Mouse (Mus musculus) cerebral cortex, adult 2 months (tissue): ENCODE results near the gene Bad.

Source experiments
- WGBS: fragments of 180-500 bp; shearing (Covaris S2); methylation state at CpG from one replicate; pipeline ENCODE4 v1.1.7; 2018; 5-methylcytosine and 5-hydroxymethylcytosine counted together

The Bad gene

DNA sequence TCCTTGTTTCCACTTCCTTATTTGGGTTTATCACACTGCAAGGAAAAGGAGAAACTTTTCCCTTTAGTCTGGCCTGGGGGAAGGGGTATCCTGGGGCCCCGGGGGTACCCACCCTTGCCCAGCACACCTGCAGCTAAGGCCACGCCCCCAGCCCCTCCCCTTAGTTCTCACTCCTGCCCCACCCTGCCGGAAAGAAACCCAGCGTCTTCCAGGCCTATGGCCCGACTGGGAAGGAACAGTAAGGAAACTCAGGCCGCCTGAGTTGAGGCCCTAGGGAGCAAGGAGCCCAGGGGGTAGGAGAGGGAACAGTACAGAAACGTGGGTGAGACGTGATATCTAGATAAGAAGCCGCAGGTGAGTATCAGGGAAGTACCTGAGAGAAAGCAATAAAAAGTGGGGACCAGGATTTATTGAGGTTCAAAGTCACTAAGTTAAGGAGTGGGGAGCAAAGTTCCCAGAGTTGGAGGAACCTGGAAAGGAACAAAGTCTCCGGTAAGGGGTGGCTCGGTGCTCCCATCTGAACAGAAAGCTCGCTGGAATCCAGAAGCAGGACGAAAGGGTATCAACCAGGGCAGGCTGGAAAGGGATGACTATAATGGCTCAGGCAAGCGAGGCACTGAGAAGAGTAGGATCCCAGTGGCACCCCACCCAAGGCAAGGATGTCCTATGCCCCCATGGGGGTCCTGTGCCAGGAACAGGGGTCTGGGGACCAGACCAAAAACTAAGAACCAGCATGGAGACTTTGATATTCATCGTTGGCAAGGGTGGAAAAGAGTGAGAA is 27.0 kb downstream of the Bad start:
- 40% methylated on average over 15 of the region's 15 CpGs for WGBS

DNA sequence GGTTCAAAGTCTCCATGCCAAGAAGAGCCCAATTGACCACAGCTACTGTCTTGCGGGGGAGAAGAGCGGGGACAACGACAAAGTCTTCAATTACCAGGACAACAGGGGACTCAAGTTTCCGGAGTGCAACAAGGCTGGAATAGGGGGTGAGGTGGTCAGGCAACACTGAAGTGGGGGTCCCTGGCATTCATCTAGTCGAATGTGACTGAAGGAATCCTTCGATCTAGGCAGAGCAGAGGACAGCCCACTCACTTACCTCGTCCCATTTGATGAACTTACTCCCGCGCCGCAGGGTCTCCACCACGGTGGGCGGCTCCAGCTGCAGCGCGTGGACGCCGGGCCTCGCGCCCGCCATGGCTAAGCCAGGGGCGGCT is 27.6 kb downstream of the Bad start:
- WGBS: 9% methylated on average over 20 of the region's 20 CpGs

DNA sequence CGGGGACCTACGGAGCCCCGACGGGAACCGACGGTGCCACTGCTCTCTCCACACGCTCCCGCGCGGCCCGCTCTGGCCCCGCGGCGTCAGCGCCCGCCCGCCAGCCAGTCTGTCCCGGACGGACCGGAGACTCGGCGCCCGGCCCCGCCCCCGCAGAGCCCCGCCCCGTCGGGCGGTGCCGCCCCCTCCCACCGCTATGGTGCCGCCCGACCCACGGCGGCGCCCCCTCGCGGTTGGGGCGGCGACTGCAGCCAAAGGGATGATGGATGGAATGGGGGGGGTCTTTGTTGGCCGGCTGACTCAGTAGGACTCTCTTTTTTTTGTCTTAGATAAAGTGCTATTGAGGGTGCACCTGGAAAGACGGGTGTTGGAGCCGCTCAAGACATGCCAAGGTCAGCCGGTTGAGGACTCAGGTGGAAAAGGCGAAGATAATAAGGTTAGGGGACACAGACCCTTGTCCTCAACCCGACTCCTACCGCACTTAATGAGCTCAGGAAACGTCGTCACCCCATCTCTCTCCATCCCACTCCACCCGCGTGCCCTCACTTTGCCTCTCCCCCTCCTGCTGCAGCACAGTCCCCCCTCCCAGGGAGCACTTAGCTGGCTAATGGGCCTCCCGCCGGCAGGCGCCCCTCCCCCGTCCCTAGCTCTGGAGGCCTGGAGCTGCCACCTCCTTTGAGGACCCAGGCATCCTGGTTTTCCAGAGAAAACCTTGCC is 28.2 kb downstream of the Bad start:
- WGBS: 2% methylated on average over 55 of the region's 55 CpGs

DNA sequence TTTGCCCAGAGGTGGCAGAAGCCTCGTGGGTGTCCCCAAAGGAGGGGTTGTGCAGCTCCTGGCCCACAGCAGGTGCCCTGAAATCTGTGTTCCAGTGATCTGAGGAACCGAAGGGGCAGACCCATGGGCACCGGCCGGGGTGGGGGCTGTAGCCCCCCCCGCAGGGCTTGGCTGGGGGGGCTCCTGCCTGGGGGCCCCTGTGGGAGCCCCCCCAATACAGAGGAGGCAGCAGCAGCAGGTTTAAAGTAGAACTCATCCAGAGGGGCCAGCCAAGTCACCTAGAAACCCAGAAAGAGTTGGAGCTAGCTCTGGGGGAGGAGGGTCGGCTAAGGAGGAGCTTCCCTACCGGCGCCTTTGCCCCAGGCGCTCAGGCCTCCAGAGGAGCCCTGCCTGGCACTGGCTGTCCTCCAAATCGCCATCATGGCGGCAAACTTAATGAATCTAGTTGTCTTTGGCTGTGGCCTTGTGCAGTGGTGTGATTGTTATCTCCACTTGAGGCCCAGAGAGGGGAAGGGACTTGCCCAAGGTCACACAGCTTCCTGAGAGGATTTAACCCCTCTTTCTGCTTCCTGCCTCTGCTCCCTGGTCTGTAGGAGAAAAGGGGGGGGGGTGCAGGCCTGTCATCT is 28.9 kb downstream of the Bad start:
- WGBS: 29% methylated on average over 11 of the region's 11 CpGs

DNA sequence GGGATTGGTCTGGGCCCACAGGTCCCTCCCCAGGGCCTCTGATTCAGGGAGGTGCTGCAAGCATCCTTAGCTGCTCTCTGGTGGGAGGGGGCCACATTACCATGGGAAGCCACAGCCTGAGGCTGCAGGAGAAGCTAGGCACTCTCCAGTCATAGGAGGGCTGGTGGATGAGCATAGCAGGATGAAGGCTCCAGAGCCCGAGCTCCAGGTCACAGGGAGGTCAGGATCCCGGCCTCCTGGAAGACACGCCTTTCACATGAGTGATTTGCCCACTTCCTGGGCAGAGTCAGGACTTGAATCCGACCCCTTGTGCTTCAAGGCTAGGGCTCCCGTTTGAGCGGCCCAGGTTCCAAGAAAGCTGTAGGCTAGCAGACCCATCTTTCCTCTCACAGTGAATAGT is 30.0 kb downstream of the Bad start:
- 72% methylated on average over 6 of the region's 6 CpGs for WGBS

DNA sequence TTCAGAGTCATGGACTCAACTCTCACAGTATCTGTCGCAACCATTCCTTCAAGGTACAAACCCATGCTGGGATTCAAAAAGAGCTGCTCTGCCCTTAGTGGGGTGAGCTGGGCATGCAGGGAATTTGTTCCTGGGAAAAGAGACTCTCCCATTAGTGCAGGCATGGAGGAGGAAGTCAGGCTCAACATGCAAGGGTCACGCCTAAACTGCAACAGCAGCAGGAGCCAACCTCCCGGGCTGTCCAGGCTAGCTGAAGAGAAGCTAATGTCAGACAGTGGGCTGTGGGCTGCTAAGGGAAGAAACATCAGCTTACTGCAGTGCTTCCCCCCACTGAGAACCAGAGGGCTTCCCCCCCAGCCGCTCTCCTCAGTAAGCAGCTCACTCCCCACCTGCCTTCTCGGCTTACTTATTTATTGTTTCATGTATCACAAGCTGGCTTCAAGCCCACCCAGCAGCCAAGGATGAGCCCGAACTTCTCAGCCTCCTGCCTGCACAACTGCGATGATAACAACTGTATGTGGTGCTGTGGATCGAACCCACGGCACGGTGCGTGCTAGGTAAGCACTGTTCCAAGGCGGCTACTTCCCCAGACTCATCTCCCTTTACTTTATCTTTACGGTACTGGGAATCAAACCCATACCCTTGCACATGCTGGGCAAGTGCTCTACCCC is 30.7 kb downstream of the Bad start:
- 90% methylated on average over 13 of the region's 13 CpGs for WGBS

DNA sequence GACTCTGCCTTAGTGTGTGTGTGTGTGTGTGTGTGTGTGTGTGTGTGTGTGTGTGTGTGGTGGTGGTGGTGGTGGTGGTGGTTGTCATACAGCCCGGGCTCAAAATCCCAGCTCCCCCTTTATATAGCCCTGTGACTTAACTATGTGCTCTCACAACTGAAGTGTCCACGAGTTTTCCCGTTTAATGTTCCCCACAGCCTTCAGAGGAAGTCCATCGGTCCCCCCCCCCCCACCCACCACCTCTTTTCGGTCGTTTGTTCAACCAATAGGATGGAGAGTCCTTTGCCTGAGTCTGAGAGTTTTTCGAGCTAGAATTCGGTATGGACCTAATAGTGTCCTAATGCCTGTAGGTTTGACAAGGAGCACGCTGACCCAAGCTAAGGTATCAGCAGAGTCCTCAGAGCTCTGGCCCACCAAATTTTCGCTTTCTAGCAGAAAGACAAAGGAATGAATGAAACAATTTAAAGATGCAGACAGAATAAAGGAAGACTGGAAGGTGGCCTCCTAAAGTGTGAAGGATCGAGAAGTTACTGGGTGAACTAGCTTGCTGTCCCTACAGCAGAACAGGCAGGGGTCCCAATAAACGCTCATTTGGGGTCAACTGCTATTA is 32.0 kb downstream of the Bad start:
- 33% methylated on average over 12 of the region's 12 CpGs for WGBS

DNA sequence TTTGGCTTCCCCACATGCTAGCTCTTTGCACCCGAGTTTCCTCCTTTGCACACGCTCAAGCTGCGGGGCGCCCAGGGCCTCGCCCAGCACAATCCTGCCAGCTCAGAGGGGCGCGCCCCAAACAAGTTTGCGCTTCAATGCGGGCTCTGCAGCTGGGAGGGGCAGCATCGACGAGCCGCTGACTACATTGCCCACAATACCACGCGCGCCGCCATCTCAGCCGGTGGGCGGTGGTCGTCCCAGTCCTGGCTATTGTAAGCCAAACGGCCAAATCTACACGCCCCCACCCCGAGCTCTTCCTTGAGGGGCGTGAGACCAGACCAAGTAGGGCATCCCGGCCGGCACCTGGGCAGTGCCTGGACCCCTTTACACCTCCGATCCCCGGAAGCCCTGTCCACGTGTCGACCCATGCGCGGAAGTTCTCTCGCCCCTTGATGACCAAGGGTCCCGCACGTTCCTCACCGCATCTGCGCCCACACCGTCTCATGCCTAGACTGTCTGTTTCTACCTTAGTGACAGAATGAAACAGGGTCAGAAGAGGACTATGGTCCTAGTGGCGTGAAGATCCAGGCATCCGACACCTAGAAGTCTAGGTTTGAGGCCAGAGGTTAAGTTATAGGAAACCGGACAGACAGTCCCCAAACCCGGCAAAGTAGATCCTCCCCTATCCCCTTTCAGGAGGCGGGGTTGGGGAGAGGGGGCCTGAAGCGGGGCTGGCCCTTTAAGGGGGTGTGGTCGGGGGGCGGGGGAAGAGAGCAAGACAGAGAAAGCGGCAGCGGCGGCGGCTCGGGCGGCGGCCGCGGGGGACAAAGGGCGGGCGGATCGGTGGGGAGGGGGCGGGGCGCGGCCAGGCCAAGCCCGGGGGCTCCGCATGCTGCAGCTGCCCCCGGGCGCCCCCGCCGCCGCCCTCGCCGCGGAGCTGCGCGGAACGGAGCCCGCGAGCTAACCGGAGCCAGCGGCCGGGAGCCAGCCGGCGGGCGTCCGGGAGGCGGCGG is 32.8 kb downstream of the Bad start, which contains the start of gene Ppp1r14b:
TSS of gene Ppp1r14b (plus strand) at position 758 of the 995 bp plus-strand sequence.
- WGBS: 1% methylated on average over 73 of the region's 84 CpGs

DNA sequence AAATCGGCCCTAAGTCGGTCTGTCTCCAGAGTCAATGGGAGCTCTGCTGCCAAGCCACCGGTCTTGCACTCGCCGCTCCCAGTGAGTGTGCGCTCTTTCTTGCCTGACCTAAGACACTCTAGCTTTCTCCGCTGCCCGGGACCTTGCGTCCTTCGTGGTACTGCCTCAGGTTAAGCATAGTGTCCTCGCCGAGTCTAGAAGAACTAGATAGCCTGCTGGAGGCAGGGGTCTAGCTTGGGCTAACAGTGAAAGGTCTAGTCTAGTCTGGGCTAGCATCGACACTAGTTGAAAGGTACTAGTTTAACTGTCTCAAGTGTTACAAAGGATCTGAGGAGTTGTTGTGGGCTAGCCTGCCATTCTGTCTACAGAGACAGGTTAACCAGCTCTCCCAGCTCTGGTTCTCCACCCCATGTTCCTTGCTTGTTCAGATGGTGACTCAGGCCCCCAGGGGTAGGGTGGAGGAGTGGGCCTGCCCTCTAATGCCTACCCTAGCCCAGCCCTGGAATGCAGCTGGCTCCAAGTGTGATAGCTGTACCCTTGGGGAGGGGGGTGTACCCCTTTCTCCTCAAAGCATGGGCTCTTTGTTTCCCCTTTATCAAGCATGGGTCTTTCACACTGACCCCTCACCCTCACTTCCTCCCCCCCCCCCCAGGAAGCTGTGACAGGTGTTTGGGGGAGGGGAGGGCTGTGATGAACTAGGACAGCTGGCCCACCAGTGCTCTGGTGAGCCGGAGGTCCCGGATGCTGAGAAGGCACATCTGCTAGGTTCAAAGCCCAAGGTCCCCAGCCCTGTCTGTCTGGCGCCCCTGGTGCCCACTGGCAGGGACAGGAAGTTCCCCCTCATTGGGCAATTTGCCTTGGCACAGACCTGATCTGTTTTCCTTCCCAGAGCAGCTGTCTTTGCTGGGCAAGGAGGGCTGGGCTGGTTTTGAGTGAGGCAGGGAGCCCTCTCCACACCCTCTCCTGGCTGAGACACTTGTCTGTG is 34.2 kb downstream of the Bad start, which contains the start of gene Plcb3:
TSS of gene Plcb3 (minus strand) at position 934 of the 985 bp plus-strand sequence.
- WGBS: 3% methylated on average over 16 of the region's 16 CpGs

DNA sequence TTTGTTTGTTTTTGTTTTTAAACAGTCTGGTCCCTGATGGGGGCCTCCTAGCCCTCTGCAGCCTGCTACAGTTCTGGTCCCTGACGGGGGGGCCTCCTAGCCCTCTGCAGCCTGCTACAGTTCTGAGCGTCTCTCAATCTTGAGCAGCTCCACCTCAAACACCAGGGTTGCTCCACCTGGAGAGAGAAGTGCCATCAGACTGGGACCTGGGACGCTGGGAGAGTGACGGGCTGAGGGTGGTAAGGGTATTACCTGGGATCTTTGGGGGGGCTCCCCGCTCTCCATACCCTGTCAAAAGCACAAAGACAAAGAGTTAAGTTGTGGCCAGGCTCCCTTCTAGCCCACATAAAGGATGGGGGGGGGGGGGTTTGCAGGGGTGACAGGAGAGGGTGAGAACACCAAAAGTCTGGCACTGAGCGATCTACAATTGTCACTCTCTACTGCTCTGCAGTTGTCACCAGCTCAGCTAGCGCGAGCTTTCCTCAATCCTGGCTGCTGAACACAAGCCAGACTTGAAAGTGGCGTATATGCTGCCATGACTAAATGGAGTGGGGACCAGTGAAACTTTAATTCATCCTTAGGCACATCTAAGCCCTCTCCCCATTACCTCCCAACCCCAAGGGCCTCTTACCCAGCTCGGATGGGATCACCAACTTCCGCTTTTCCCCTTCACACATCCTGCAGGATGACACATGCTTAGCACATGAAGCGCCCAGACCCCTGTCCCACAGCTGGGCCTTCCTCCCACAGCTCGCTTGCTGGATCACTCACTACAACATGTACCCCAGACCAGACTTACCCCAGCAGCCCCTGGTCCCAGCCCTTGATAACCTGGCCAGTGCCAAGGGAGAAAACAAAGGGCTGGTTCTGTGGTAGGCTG is 36.3 kb downstream of the Bad start:
- WGBS: 60% methylated on average over 13 of the region's 13 CpGs

DNA sequence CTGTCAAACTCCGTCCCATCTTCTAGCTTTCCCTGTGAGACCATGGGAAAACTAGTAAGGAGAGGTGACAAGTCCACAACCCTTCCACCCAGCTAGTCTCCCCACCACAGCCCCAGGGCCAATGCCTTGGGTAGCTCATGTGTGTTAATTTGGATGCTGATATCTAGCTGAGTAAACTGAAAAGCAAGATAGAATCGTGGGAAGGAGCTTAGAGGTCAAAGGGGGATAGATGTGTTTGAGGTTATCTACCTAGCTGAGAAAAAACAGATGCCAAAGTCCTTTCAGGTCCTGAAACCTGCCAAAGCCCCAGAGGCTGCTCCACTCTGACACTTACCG is 36.9 kb downstream of the Bad start:
- WGBS: 31% methylated on average over 3 of the region's 3 CpGs

DNA sequence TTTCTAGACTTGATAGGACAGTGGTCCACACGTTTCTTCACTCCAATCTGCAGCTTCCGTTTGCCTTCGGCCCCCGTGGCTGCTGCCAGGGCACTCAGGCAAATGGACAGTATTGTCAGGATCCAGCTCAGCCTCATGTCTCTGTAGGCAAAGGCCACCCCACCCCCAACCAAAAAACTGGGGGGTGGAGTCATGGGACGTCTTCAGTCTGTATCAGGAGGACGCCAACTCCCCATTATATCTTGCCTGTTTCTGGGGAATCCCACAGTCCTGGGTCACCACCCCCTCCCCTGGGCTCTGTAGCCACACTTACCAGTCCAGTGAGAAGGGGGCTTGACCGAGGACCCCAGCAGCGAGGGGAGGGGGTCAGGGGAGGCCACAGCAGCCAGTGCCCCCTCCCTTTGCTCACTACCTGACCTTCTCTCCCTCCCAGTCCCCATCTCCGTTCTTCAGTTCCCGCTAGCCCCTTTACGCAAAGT is 37.4 kb downstream of the Bad start:
- WGBS: 8% methylated on average over 11 of the region's 11 CpGs

DNA sequence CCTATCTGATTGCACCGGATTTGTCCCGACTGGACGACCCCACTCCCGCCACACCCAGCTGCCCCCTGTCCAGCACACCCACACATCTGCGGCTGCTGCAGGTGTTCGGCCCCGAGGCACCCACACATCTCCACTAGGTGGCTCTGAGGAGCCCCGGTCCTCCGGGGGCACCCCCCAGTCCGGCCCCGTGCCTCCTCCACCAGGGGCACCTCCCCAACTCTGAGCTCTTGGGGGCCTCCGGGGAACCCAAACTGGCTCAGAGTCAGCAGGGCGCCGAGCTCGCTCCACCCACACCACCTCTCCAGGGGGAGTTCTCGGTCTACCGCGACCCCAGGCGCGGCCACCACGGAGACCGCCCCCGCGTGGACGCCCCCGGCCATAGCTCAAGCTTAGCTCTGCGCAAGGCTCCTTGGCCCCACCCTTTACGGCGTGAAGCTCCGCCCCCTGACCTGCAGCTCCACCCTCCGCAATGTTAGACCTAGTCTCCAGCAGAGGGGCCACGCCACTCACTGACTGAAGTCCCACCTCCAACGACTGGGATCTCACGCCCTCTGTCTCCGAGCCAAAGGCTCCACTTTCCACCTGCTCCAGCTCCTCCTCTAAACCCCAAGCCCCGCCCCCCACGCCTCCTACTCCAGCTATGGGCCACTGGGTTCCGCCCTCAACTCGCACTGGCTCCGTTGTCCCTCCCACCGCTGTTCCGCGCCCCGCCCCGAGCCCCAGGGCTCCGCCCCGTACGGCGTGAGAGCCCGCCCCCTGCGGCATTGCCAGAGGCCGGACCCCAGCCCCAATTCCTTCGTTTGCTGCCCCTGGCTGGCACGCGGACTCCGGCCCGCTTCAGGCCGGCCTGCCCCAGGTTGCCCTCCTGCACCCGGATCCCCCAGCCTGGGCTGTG is 38.1 kb downstream of the Bad start:
- under 1% methylated on average over 59 of the region's 59 CpGs for WGBS

DNA sequence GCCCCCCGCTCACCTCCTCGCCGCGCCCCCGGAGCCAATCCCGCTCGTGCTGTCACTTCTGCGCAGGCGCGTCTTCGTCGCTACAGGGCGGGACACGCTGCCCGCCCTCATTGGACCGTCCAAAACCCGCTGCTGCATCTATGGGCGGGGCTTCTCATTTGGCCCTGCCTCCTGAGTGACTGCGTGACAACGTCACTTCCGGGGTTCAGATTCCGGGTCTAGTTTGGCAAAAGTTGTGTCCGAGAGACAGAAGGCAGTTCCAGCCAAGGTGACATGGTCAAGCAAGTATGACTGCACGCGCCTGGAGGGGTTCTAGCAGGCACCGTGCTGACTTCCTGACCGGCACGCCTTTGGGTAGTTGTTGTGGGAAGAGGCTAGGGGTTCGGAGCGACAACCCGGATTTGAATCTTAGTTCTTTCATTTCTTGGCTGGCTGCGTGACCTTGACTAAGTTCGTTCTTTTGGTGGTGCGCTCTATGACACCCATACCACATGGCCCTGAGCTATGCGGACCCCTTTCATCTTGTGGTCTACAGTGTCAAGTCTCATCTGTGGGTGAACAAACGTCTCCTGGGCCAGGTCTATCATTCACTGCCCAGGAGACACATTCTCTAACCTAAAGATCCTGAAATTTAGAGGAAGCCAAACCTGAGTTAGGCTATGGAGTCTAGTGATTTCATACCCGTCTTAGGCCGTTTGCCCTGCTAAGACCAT is 38.9 kb downstream of the Bad start, which contains the start of gene Fkbp2:
TSS of gene Fkbp2 (minus strand) at position 121 of the 713 bp plus-strand sequence.
- 2% methylated on average over 38 of the region's 38 CpGs for WGBS

DNA sequence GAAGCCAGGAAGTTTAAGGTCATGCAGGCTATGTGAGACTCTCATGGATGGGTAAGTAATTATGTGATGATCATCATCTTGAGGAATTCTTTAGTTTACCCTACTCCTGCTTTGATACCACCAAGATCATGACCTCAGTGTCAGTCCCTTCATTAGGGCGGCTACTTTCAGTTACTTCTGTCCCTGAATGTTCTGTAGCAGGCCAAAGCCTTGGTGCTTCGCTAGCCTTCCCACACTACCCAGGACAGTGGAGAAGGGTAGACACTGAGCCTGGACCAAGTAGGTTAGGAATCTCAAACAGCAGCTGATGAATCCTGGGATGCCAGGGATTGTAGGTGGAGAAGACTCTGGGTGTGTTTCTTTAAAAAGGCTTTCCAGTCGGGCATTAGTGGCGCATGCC is 39.8 kb downstream of the Bad start:
- 81% methylated on average over 4 of the region's 4 CpGs for WGBS

DNA sequence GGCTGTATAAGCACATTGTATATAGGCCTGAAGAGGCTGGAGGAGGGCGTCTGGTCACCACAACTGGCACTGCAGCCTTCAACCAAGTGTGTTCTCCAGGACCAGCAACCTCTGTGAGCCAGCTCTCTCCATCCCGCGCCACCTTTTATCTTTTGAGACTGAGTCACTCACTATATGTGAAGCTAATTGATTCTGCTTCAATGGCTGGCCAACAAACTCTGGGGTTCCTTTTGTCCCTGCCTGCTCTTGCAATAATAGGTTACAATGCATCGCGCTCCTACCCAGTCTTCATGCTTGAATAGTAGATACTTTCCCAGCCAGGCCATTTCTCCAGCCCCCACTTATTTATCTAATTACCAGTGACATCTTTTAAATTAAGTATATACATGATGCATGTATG is 42.0 kb downstream of the Bad start:
- 64% methylated on average over 5 of the region's 5 CpGs for WGBS
